Mouse (Mus musculus) lung, postnatal 0 days (tissue): ENCODE measurements around the gene Brox. TPM values are rescaled to one million over a fixed set of nuclear protein-coding genes. Genes with fewer than 3 reads are reported as not detected.
"Not testable (repeated sequence)": the region's sequence is repeated elsewhere in the genome, so short reads cannot be mapped to it uniquely, and the experiment has no call there.

Experiments
- ATAC-seq: fragments of 200-750 bp; cut with Nextera tagmentation; 2 replicates; pipeline ENCODE4 v1.8.0; 2017; ENCODE audit warnings: moderate library complexity
- DNase-seq: peaks from one replicate; pipeline ENCODE4 v3.0.0-alpha.2; 2016; ENCODE audit warnings: low spot score
- H3K27ac ChIP-seq: fragments of 300-500 bp; sonication (generic); 2 replicates; pipeline ENCODE4 v1.5.1; 2014; ENCODE audit warnings: antibody characterized with exemption, mild to moderate bottlenecking, low read length, mixed read lengths
- H3K27me3 ChIP-seq: fragments of 300-500 bp; sonication (generic); replicated peaks from 2 replicates; pipeline ENCODE4 v1.6.1; 2014; ENCODE audit warnings: low read length, mixed read lengths; ENCODE audit not compliant: insufficient read depth
- H3K36me3 ChIP-seq: fragments of 300-500 bp; sonication (generic); 2 replicates; pipeline ENCODE4 v1.6.1; 2014; ENCODE audit warnings: low read length, mixed read lengths; ENCODE audit not compliant: insufficient read depth
- H3K4me1 ChIP-seq: fragments of 300-500 bp; sonication (generic); 2 replicates; pipeline ENCODE4 v1.6.1; 2014; ENCODE audit warnings: antibody characterized with exemption, low read depth, low read length, mixed read lengths; ENCODE audit not compliant: insufficient read depth
- H3K4me2 ChIP-seq: fragments of 300-500 bp; sonication (generic); replicated peaks from 2 replicates; pipeline ENCODE4 v1.6.1; 2014; ENCODE audit warnings: low read depth, mild to moderate bottlenecking, low read length, moderate library complexity, mixed read lengths
- H3K4me3 ChIP-seq: fragments of 300-500 bp; sonication (generic); 2 replicates; pipeline ENCODE4 v1.5.1; 2014; ENCODE audit warnings: low read depth, low read length
- H3K9ac ChIP-seq: fragments of 300-500 bp; sonication (generic); replicated peaks from 2 replicates; pipeline ENCODE4 v1.6.1; 2014; ENCODE audit warnings: low read depth, mild to moderate bottlenecking
- H3K9me3 ChIP-seq: fragments of 300-500 bp; sonication (generic); 2 replicates; pipeline ENCODE4 v1.6.1; 2016; ENCODE audit warnings: low read length, mixed read lengths
- CTCF ChIP-seq: IDR thresholded peaks from 2 replicates; pipeline ENCODE4 v1.5.1; 2016; ENCODE audit warnings: antibody characterized with exemption, mild to moderate bottlenecking
- EP300 ChIP-seq: IDR thresholded peaks from 2 replicates; pipeline ENCODE4 v1.6.1; 2016; ENCODE audit warnings: antibody characterized with exemption, mild to moderate bottlenecking, control low read depth
- WGBS: fragments of 180-500 bp; shearing (Covaris S2); extraction: QIAGEN DNeasy Blood & Tissue Kit; methylation state at CpG from one replicate; pipeline ENCODE4 v1.1.7; 2014; 5-methylcytosine and 5-hydroxymethylcytosine counted together
- polyA plus RNA-seq: library from polyadenylated mRNA; unstranded; fragments of >200 nt; fragmentation: Nextera tagmentation; extraction: Ambion mirVana; gene quantifications from 2 replicates; pipeline ENCODE4 v1.2.1, GENCODE M21; 2015

Gene Brox
- 37.7 and 38.5 TPM in 2 replicates for polyA plus RNA-seq

GRCm38 (mm10) chr1:183296877-183297383 is at the start of gene Brox:
TSS of gene Brox (minus strand) at chr1:183297269.
- Histone ChIP-seq H3K9ac (peak within 1 kb of the TSS; percentile 43), H3K27me3 (no peaks in the 10 kb centered on the region), H3K4me1 (no peaks in the 10 kb centered on the region), H3K4me3 (peak within 1 kb of the TSS; percentile 51), H3K4me2 (peak within 1 kb of the TSS; percentile 56), H3K27ac (peak within 1 kb of the TSS; percentile 47), H3K36me3 (peaks cover 4% of the 10 kb centered on the region), H3K9me3 (no peaks in the 10 kb centered on the region)
- peak; percentile 93 for ATAC-seq
- no peak for TF ChIP-seq CTCF
- no peak for TF ChIP-seq EP300
- WGBS, result under 1% methylated on average over 36 of the region's 39 CpGs
- DNase-seq, result peak; percentile 98

- 3% methylated on average over 10 of the region's 10 CpGs for WGBS
- Histone ChIP-seq H3K27ac (peak overlapping the region; percentile 95), H3K9ac (peak overlapping the region; percentile 93), H3K4me3 (peak overlapping the region; percentile 95), H3K27me3 (no peaks in the 10 kb centered on the region), H3K9me3 (no peaks in the 10 kb centered on the region), H3K36me3 (peaks cover 11% of the 10 kb centered on the region; the same call in 1 of the 2 replicates), H3K4me1 (peaks cover 6% of the 10 kb centered on the region), H3K4me2 (peak overlapping the region; percentile 68)
- DNase-seq, result no peak
- ATAC-seq, result no peak; the same call in 1 of the 2 replicates
- TF ChIP-seq CTCF, result no peak
- TF ChIP-seq EP300, result no peak
Measured at GRCm38 (mm10) chr1:183345817-183346195, 48.7 kb upstream of the Brox start.

- DNase-seq, result peak; percentile 93
- Histone ChIP-seq H3K4me3 (peak overlapping the region; percentile 95), H3K27ac (peak overlapping the region; percentile 95), H3K4me1 (peaks cover 6% of the 10 kb centered on the region), H3K36me3 (peaks cover 6% of the 10 kb centered on the region; the same call in 1 of the 2 replicates), H3K9me3 (no peaks in the 10 kb centered on the region), H3K4me2 (peak overlapping the region; percentile 68), H3K9ac (peak overlapping the region; percentile 93), H3K27me3 (no peaks in the 10 kb centered on the region)
- WGBS, result 1% methylated on average over 66 of the region's 72 CpGs
- TF ChIP-seq CTCF, result no peak
- TF ChIP-seq EP300, result no peak
- ATAC-seq, result peak; percentile 97
Measured at GRCm38 (mm10) chr1:183344886-183345816, 48.1 kb upstream of the Brox start.

DNA sequence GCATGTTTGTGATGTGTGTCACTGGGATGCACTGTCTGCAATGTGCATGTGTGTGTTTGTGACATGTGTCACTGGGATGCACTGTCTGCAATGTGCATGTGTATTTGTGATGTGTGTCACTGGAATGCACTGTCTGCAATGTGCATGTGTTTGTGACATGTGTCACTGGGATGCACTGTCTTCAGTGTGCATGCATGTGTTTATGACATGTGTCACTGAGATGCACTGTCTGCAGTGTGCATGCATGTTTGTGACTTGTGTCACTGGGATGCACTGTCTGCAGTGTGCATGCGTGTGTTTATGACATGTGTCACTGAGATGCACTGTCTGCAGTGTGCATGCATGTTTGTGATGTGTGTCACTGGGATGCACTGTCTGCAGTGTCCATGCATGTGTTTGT is 45.8 kb upstream of the Brox start:
- not testable (repeated sequence) for H3K4me3 ChIP-seq, DNase-seq, H3K27ac ChIP-seq, H3K27me3 ChIP-seq, ATAC-seq, H3K36me3 ChIP-seq, H3K4me2 ChIP-seq, H3K9me3 ChIP-seq, H3K9ac ChIP-seq, H3K4me1 ChIP-seq
- 95% methylated on average over 1 of the region's 1 CpGs for WGBS

DNA sequence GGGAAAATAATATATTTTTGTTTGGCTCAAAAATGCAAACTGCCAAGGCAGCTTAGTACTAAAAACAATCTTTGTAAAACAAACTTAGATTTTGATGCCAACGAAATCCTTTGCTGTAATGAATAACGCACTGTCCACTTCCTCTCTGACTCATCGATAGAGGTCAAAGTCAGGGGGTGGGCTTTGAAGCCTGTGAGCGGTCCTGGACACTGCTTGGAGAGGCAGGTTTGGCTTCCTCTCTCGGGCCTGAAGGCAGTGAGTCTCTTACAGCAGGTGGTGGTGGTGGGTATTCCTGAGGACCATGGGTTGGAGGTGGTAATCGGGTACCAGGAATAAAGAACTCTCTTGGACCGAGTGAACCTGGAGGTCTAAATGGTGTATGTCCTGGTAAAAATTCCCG is 30.1 kb upstream of the Brox start:
- H3K27me3 ChIP-seq, result no peaks in the 10 kb centered on the region
- ATAC-seq (no peak), DNase-seq (no peak)
- H3K4me3 ChIP-seq, result no peak overlapping the region
- WGBS, result 86% methylated on average over 8 of the region's 8 CpGs
- H3K9me3 ChIP-seq, result no peaks in the 10 kb centered on the region
- no peak overlapping the region for H3K9ac ChIP-seq
- peaks cover 54% of the 10 kb centered on the region for H3K36me3 ChIP-seq
- H3K4me2 ChIP-seq, result no peak overlapping the region
- no peak for TF ChIP-seq EP300
- TF ChIP-seq CTCF, result no peak
- no peak overlapping the region for H3K27ac ChIP-seq
- H3K4me1 ChIP-seq, result no peaks in the 10 kb centered on the region

DNA sequence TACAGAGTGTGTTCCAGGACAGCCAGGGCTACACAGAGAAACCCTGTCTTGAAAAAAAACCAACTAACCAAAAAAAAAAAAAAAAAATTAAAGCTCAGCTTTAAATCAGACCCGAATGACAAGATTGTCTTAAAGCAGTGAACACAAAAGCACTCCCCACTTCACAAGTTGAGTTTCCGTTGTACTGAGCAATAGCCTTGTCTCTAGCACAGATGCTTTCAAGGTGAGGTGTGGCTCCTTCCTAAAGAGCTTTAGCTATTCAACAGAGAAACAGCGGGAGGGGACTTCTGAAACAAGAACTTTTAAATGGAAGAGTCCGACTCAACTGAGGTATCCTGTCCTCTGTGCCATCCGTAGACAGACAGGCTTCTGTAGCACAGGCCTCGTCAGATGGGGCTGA is 27.4 kb upstream of the Brox start:
- TF ChIP-seq EP300, result no peak
- TF ChIP-seq CTCF, result no peak
- 97% methylated on average over 6 of the region's 6 CpGs for WGBS
- Histone ChIP-seq H3K9ac (no peak overlapping the region), H3K27me3 (no peaks in the 10 kb centered on the region), H3K4me1 (no peaks in the 10 kb centered on the region), H3K4me2 (no peak overlapping the region), H3K9me3 (no peaks in the 10 kb centered on the region), H3K4me3 (no peak overlapping the region), H3K36me3 (peaks cover 35% of the 10 kb centered on the region), H3K27ac (no peak overlapping the region)
- ATAC-seq (no peak), DNase-seq (no peak)
